9 mouse cellular contexts compared by ENCODE assay signal in the genomic region with DNA sequence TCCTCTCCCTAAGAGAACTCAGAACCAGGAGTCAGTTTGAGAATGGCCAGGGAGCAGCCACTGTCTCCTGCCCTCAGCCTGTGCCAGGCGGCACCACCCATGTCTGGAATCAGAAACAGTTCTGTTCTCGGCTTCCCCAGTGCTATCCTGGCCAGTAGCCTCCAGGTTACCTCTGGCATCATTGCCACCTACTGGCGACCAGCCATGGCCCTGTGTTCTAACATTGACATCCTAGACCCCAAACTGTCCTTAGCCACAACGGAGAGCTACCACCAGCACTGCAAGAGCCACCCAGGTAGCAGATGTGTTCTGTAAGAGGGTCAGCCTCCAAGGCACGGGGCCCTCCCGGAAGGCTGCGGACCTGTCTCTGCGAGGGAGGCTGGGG. TPM values are rescaled to one million over a fixed set of nuclear protein-coding genes. Genes with fewer than 3 reads are reported as not detected.
DNase-seq lines count a peak whose midpoint lies in the region; ATAC-seq and TF ChIP-seq lines count a peak whose summit lies in the region.
"Had no signal": no experiment of that assay in that cellular context is flagged by ENCODE, and none has a peak within 500 bp of the region (broad histone marks: within the 10 kb centered on the region; RNA-seq: fewer than 3 reads in every experiment).

No protein-coding gene starts in this region.

- H3K27me3 ChIP-seq in intestine, embryonic 15.5 days (replicated peaks) = no peaks in the 10 kb centered on the region
- H3K27me3 ChIP-seq in intestine, postnatal 0 days (replicated peaks; ENCODE audit: control insufficient read depth, insufficient read depth, low read length) = no peaks in the 10 kb centered on the region
- no peaks in the 10 kb centered on the region for H3K27me3 ChIP-seq in hindbrain, postnatal 0 days (ENCODE audit: insufficient read depth, low read length)

- TF ChIP-seq CTCF in intestine, postnatal 0 days (IDR thresholded peaks at IDR 0.05; ENCODE audit: low read depth) = no peak
- TF ChIP-seq CTCF in hindbrain, postnatal 0 days (IDR thresholded peaks at IDR 0.05; ENCODE audit: low read depth) = no peak

- peaks cover 7% of the 10 kb centered on the region; the same call in 1 of the 2 replicates for H3K36me3 ChIP-seq in intestine, embryonic 15.5 days
- peaks cover 7% of the 10 kb centered on the region; the same call in 1 of the 2 replicates for H3K36me3 ChIP-seq in intestine, postnatal 0 days (ENCODE audit: control insufficient read depth, insufficient read depth)
- H3K36me3 ChIP-seq in hindbrain, postnatal 0 days (ENCODE audit: insufficient read depth, low read length) = no peaks in the 10 kb centered on the region

- H3K9ac ChIP-seq in intestine, embryonic 15.5 days = no peak overlapping the region
- no peak overlapping the region for H3K9ac ChIP-seq in intestine, postnatal 0 days (ENCODE audit: low read depth, low read length)
- H3K9ac ChIP-seq in hindbrain, postnatal 0 days (replicated peaks; ENCODE audit: low read length) = no peak overlapping the region

- ATAC-seq in intestine, embryonic 15.5 days = no peak
- ATAC-seq in intestine, postnatal 0 days = no peak
- ATAC-seq in hindbrain, postnatal 0 days = no peak
- no peak for ATAC-seq in megakaryocyte-erythroid progenitor cell, adult 5-6 weeks (replicated peaks; ENCODE audit: low FRiP score, low TSS enrichment, poor library complexity, severe bottlenecking)
- ATAC-seq: inflammation-experienced regulatory T-cells, adult 6 months had no signal

- peaks cover 49% of the 10 kb centered on the region for H3K4me1 ChIP-seq in intestine, embryonic 15.5 days (replicated peaks)
- H3K4me1 ChIP-seq in intestine, postnatal 0 days (replicated peaks; ENCODE audit: control insufficient read depth, insufficient read depth, low read length) = 0 out of 2 replicates have a peak, but pooled peaks cover 3% of the 10 kb centered on the region
- peaks cover 25% of the 10 kb centered on the region for H3K4me1 ChIP-seq in hindbrain, postnatal 0 days (ENCODE audit: insufficient read depth, low read length)

- peak overlapping the region; percentile 56 for H3K27ac ChIP-seq in intestine, embryonic 15.5 days
- H3K27ac ChIP-seq in intestine, postnatal 0 days (ENCODE audit: low read depth, low read length) = no peak overlapping the region
- H3K27ac ChIP-seq in hindbrain, postnatal 0 days = peak overlapping the region; percentile 15; the same call in 1 of the 2 replicates

- H3K4me3 ChIP-seq in intestine, embryonic 15.5 days (replicated peaks) = no peak overlapping the region
- no peak overlapping the region for H3K4me3 ChIP-seq in intestine, postnatal 0 days (ENCODE audit: low read depth, low read length)
- H3K4me3 ChIP-seq in hindbrain, postnatal 0 days (ENCODE audit: low read length) = no peak overlapping the region

- peak; percentile 14 for DNase-seq in adrenal gland, postnatal 10 days
- no peak for DNase-seq in adrenal gland, adult 8-10 months
- peak; percentile 51 for DNase-seq in A20 (ENCODE audit: low read depth, low spot score)
- DNase-seq in hindbrain, postnatal 0 days (ENCODE audit: low spot score) = no peak
- DNase-seq in layer of hippocampus, postnatal 14 days (ENCODE audit: low spot score in 2 of 2) = no peak

- H3K4me2 ChIP-seq in intestine, embryonic 15.5 days (replicated peaks) = no peak overlapping the region
- no peak overlapping the region for H3K4me2 ChIP-seq in intestine, postnatal 0 days (replicated peaks; ENCODE audit: low read depth)
- H3K4me2 ChIP-seq in hindbrain, postnatal 0 days (ENCODE audit: low read depth, low read length) = no peak overlapping the region

- WGBS in intestine, embryonic 15.5 days = 51% methylated on average over 8 of the region's 8 CpGs
- 60% methylated on average over 8 of the region's 8 CpGs for WGBS in intestine, postnatal 0 days
- 46% methylated on average over 8 of the region's 8 CpGs for WGBS in hindbrain, postnatal 0 days

- no peaks in the 10 kb centered on the region for H3K9me3 ChIP-seq in intestine, embryonic 15.5 days
- no peaks in the 10 kb centered on the region for H3K9me3 ChIP-seq in intestine, postnatal 0 days (ENCODE audit: control insufficient read depth)
- no peaks in the 10 kb centered on the region for H3K9me3 ChIP-seq in hindbrain, postnatal 0 days (ENCODE audit: low read length)

RNA-seq across cellular contexts. Expression of a gene that starts 23.2 kb away (rescaled TPM):
- 10 to 100 TPM; 45.4 to 52.7 TPM for total RNA-seq in adrenal gland, postnatal 10 days (2021)
- total RNA-seq in adrenal gland, adult 8-10 months (2022) = 10 to 100 TPM; 59.3 to 67.0 (median 62.9) TPM
- polyA plus RNA-seq in intestine, embryonic 15.5 days (2015; fragmentation: Nextera tagmentation; extraction: Ambion mirVana) = 24.5 and 25.2 TPM in 2 replicates
- 25.6 and 27.4 TPM in 2 replicates for polyA plus RNA-seq in intestine, postnatal 0 days (2015; fragmentation: Nextera tagmentation; extraction: Ambion mirVana)
- total RNA-seq in hindbrain, postnatal 0 days (2014; rRNA removed) = 45.1 and 56.8 TPM in 2 replicates
- 25.5 and 26.4 TPM in 2 replicates for polyA plus RNA-seq in hindbrain, postnatal 0 days (2015; fragmentation: Nextera tagmentation; extraction: Ambion mirVana)
- total RNA-seq in megakaryocyte-erythroid progenitor cell, adult 5-6 weeks (2014; fragmentation: Nextera tagmentation) = 27.1 and 35.8 TPM in 2 replicates
- total RNA-seq in megakaryocyte-erythroid progenitor cell, adult 5-6 weeks (2017) = 15.1 and 27.7 TPM in 2 replicates
- 10 to 100 TPM; 48.0 to 50.1 TPM for total RNA-seq in layer of hippocampus, postnatal 14 days (2021)

RNA-seq across cellular contexts. Expression of a gene that starts 49.0 kb away (rescaled TPM):
- 100 to 1,000 TPM in 1 of 2 experiments, 10 to 100 TPM in 1; 46.2 to 129 TPM for total RNA-seq in adrenal gland, postnatal 10 days (2021)
- total RNA-seq in adrenal gland, adult 8-10 months (2022) = 10 to 100 TPM; 27.9 to 91.5 (median 34.7) TPM
- polyA plus RNA-seq in intestine, embryonic 15.5 days (2015; fragmentation: Nextera tagmentation; extraction: Ambion mirVana) = 35.4 and 35.7 TPM in 2 replicates
- 11.5 and 17.8 TPM in 2 replicates for polyA plus RNA-seq in intestine, postnatal 0 days (2015; fragmentation: Nextera tagmentation; extraction: Ambion mirVana)
- total RNA-seq in hindbrain, postnatal 0 days (2014; rRNA removed) = 55.9 and 76.6 TPM in 2 replicates
- polyA plus RNA-seq in hindbrain, postnatal 0 days (2015; fragmentation: Nextera tagmentation; extraction: Ambion mirVana) = 55.2 and 56.9 TPM in 2 replicates
- 2.0 and 3.0 TPM in 2 replicates for total RNA-seq in megakaryocyte-erythroid progenitor cell, adult 5-6 weeks (2014; fragmentation: Nextera tagmentation)
- 2.0 and 4.4 TPM in 2 replicates for total RNA-seq in megakaryocyte-erythroid progenitor cell, adult 5-6 weeks (2017)
- total RNA-seq in layer of hippocampus, postnatal 14 days (2021) = 100 to 1,000 TPM in 1 of 2 experiments, 10 to 100 TPM in 1; 99.5 to 106 TPM

Comparison
In these comparisons a context has a peak if more than half of its experiments do, and no peak if none do; other contexts are left out.
1. DNase-seq: peak in adrenal gland, postnatal 10 days (single experiment) and A20 (single experiment); none in adrenal gland, adult 8-10 months (single experiment), hindbrain, postnatal 0 days (single experiment) and layer of hippocampus, postnatal 14 days (0 of 2).
2. RNA of a gene that starts 49.0 kb away (total RNA-seq): 46.2 to 129 TPM in adrenal gland, postnatal 10 days, 99.5 to 106 TPM in layer of hippocampus, postnatal 14 days, 55.9 to 76.6 TPM in hindbrain, postnatal 0 days and 27.9 to 91.5 TPM in adrenal gland, adult 8-10 months; 2.0 to 4.4 TPM in megakaryocyte-erythroid progenitor cell, adult 5-6 weeks; every median in the first group is over 4 times any median in the second.